Mouse (Mus musculus) midbrain, embryonic 14.5 days (tissue): ENCODE measurements around the gene Dab1. TPM values are rescaled to one million over a fixed set of nuclear protein-coding genes. Genes with fewer than 3 reads are reported as not detected.

ENCODE experiments used
- ATAC-seq: fragments of 200-750 bp; cut with Nextera tagmentation; 2 replicates; pipeline ENCODE4 v1.8.0; 2017; ENCODE audit warnings: moderate number of reproducible peaks, moderate library complexity; ENCODE audit not compliant: low FRiP score, low TSS enrichment
- DNase-seq: peaks from one replicate; pipeline ENCODE4 v3.0.0-alpha.2; 2015
- H3K27ac ChIP-seq: fragments of 300-500 bp; sonication (generic); replicated peaks from 2 replicates; pipeline ENCODE4 v1.5.1; 2014; ENCODE audit warnings: mild to moderate bottlenecking, low read depth, low read length, moderate library complexity
- H3K27me3 ChIP-seq: fragments of 300-500 bp; sonication (generic); 2 replicates; pipeline ENCODE4 v1.6.1; 2014; ENCODE audit warnings: low read length, control low read depth, mixed read lengths; ENCODE audit not compliant: control insufficient read depth, insufficient read depth
- H3K36me3 ChIP-seq: fragments of 300-500 bp; sonication (generic); 2 replicates; pipeline ENCODE4 v1.6.1; 2014; ENCODE audit warnings: low read length, control low read depth; ENCODE audit not compliant: control insufficient read depth, insufficient read depth
- H3K4me1 ChIP-seq: fragments of 300-500 bp; sonication (generic); 2 replicates; pipeline ENCODE4 v1.6.1; 2014; ENCODE audit warnings: mild to moderate bottlenecking, antibody characterized with exemption, low read length, control low read depth; ENCODE audit not compliant: control insufficient read depth, insufficient read depth
- H3K4me2 ChIP-seq: fragments of 300-500 bp; sonication (generic); 2 replicates; pipeline ENCODE4 v1.6.1; 2014; ENCODE audit warnings: mild to moderate bottlenecking, low read length, moderate library complexity
- H3K4me3 ChIP-seq: fragments of 300-500 bp; sonication (generic); replicated peaks from 2 replicates; pipeline ENCODE4 v1.5.1; 2014; ENCODE audit warnings: low read depth, low read length
- H3K9ac ChIP-seq: fragments of 300-500 bp; sonication (generic); replicated peaks from 2 replicates; pipeline ENCODE4 v1.6.1; 2014; ENCODE audit warnings: mild to moderate bottlenecking, low read length, moderate library complexity
- H3K9me3 ChIP-seq: fragments of 300-500 bp; sonication (generic); 2 replicates; pipeline ENCODE4 v1.6.1; 2016; ENCODE audit warnings: low read length, control low read depth, mixed read lengths; ENCODE audit not compliant: control insufficient read depth
- WGBS: fragments of 180-500 bp; shearing (Covaris S2); extraction: QIAGEN DNeasy Blood & Tissue Kit; methylation state at CpG from one replicate; pipeline ENCODE4 v1.1.7; 2014; 5-methylcytosine and 5-hydroxymethylcytosine counted together
- polyA plus RNA-seq: library from polyadenylated mRNA; unstranded; fragments of >200 nt; fragmentation: Nextera tagmentation; extraction: Ambion mirVana; gene quantifications from 2 replicates; pipeline ENCODE4 v1.2.1, GENCODE M21; 2014

Dab1 gene
- polyA plus RNA-seq, 1 experiment from 2014 or later, result 146 TPM

DNA sequence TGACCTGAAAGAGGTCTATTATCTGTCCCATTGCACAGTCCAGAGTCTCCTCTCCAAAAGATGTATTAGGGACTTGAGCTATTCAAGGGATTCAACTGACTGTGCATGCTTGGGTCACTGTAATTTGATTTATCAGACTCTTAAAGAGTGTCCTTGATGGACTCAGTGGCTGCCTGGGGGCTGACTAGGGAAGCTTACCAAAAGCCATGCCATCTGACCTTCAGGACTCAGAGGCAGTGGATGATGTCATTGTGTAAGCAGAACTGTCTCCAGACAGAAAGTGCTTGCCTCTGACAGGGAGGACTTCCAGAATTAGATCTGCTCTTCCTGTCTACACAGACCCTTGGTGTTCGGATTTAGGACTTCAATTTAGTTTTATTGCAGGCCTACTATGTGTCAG lies 627.3 kb downstream of the Dab1 start:
- ATAC-seq, result no peak

GRCm38 (mm10) chr4:104249462-104249861 lies 630.3 kb downstream of the Dab1 start:
- Histone ChIP-seq H3K27ac (no peak overlapping the region), H3K36me3 (no peaks in the 10 kb centered on the region), H3K4me3 (no peak overlapping the region), H3K27me3 (no peaks in the 10 kb centered on the region), H3K9ac (no peak overlapping the region), H3K9me3 (no peaks in the 10 kb centered on the region), H3K4me1 (no peaks in the 10 kb centered on the region), H3K4me2 (no peak overlapping the region)
- WGBS, result 75% methylated on average over 6 of the region's 6 CpGs
- no peak for DNase-seq
- no peak for ATAC-seq

More for the DNA sequence above, 627.3 kb downstream of the Dab1 start:
- no peaks in the 10 kb centered on the region for H3K27me3 ChIP-seq
- DNase-seq, result no peak
- H3K4me3 ChIP-seq, result no peak overlapping the region
- H3K36me3 ChIP-seq, result no peaks in the 10 kb centered on the region
- no peak overlapping the region for H3K27ac ChIP-seq
- no peaks in the 10 kb centered on the region for H3K4me1 ChIP-seq
- no peak overlapping the region for H3K4me2 ChIP-seq
- 68% methylated on average over 1 of the region's 1 CpGs for WGBS
- no peaks in the 10 kb centered on the region for H3K9me3 ChIP-seq
- no peak overlapping the region for H3K9ac ChIP-seq

DNA sequence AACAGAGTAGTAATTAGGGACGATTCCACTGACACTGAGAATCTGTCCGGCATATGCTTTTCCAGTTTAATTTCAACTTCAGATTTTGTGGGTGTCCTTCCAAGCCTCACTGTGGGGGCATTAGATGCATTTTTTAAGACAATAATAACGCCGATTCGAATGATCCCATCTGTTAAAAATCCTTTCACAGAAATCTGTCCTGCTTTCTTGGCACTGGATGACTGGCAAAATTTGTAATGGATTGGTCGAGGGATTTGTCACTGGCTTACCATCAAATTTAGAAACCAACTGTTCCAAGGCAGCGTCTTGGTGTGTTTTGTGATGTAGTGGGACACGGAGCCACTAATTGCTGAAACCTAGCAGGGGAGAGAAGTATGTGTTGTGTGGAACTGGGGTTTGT lies 638.6 kb downstream of the Dab1 start:
- no peaks in the 10 kb centered on the region for H3K36me3 ChIP-seq
- no peaks in the 10 kb centered on the region for H3K9me3 ChIP-seq
- WGBS, result 84% methylated on average over 8 of the region's 8 CpGs
- no peak overlapping the region for H3K4me3 ChIP-seq
- DNase-seq (no peak), ATAC-seq (no peak)
- no peak overlapping the region for H3K9ac ChIP-seq
- no peak overlapping the region for H3K4me2 ChIP-seq
- no peak overlapping the region for H3K27ac ChIP-seq
- H3K4me1 ChIP-seq, result no peaks in the 10 kb centered on the region
- no peaks in the 10 kb centered on the region for H3K27me3 ChIP-seq

GRCm38 (mm10) chr4:104269422-104270172 lies 650.4 kb downstream of the Dab1 start:
- WGBS, result 66% methylated on average over 6 of the region's 6 CpGs
- no peaks in the 10 kb centered on the region for H3K36me3 ChIP-seq
- H3K27me3 ChIP-seq, result no peaks in the 10 kb centered on the region
- H3K9me3 ChIP-seq, result no peaks in the 10 kb centered on the region
- peak overlapping the region; percentile 37; the same call in 1 of the 2 replicates for H3K27ac ChIP-seq
- DNase-seq, result peak; percentile 20
- H3K9ac ChIP-seq, result no peak overlapping the region
- H3K4me1 ChIP-seq, result no peaks in the 10 kb centered on the region; the same call in 1 of the 2 replicates
- no peak overlapping the region for H3K4me2 ChIP-seq
- no peak overlapping the region for H3K4me3 ChIP-seq
- no peak for ATAC-seq

DNA sequence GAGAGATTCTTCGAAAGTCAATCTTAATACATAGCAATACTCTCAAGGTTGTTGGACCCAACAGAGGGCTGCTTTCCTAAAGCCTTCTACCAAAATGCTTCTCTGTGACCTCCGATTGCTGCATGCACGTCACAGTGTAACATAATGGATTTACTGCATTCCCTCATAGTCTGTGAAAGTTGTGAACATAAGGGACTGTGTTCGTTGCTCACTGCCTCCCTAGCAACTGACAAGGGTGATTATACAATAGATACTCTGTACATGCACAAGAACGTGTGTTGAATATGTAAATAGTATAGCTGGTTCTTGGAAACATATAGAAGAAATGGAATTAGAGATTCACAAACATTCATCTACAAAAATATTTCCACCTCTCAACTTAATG lies 651.0 kb downstream of the Dab1 start:
- H3K36me3 ChIP-seq, result no peaks in the 10 kb centered on the region
- H3K9me3 ChIP-seq, result no peaks in the 10 kb centered on the region
- H3K4me3 ChIP-seq, result no peak overlapping the region
- H3K27me3 ChIP-seq, result no peaks in the 10 kb centered on the region
- no peak overlapping the region for H3K27ac ChIP-seq
- no peak overlapping the region for H3K9ac ChIP-seq
- no peak for ATAC-seq
- peak; percentile 51 for DNase-seq
- no peaks in the 10 kb centered on the region; the same call in 1 of the 2 replicates for H3K4me1 ChIP-seq
- WGBS, result 54% methylated on average over 5 of the region's 5 CpGs
- H3K4me2 ChIP-seq, result no peak overlapping the region

- H3K4me3 ChIP-seq, result no peak overlapping the region
- no peak for ATAC-seq
- no peaks in the 10 kb centered on the region for H3K27me3 ChIP-seq
- no peaks in the 10 kb centered on the region for H3K4me1 ChIP-seq
- no peak overlapping the region for H3K27ac ChIP-seq
- no peak overlapping the region for H3K4me2 ChIP-seq
- 100% methylated on average over 1 of the region's 1 CpGs for WGBS
- no peaks in the 10 kb centered on the region for H3K36me3 ChIP-seq
- H3K9me3 ChIP-seq, result no peaks in the 10 kb centered on the region
- no peak overlapping the region for H3K9ac ChIP-seq
- no peak for DNase-seq
These were observed 656.1 kb downstream of the Dab1 start for GRCm38 (mm10) chr4:104275260-104275659.

DNA sequence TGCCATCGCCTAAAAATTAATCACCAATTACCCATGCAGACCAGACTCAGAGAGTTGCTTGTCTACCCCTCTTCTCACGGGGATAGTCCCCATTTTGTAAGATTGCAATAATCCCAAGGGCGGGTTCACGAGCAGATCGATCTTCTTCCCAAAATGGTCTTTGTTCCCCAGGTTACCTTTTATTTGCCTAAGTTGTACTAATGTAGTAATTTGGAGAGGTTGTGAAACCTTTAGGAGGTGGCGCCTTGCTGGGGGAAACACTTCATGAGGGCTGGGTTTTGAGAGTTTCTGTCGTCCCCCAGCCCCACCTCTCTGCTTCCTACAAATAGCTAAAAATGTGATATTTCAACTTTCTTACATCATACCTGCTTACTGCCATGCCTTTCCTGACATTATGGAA lies 657.8 kb downstream of the Dab1 start:
- Histone ChIP-seq H3K9me3 (no peaks in the 10 kb centered on the region), H3K27me3 (no peaks in the 10 kb centered on the region), H3K27ac (no peak overlapping the region), H3K4me2 (no peak overlapping the region), H3K4me3 (no peak overlapping the region), H3K4me1 (0 out of 2 replicates have a peak, but pooled peaks cover 3% of the 10 kb centered on the region), H3K9ac (no peak overlapping the region), H3K36me3 (no peaks in the 10 kb centered on the region)
- DNase-seq (no peak), ATAC-seq (no peak)
- 92% methylated on average over 7 of the region's 7 CpGs for WGBS

GRCm38 (mm10) chr4:104281518-104281917 lies 662.4 kb downstream of the Dab1 start:
- no peaks in the 10 kb centered on the region for H3K36me3 ChIP-seq
- no peak for DNase-seq
- H3K4me2 ChIP-seq, result no peak overlapping the region
- no peaks in the 10 kb centered on the region for H3K27me3 ChIP-seq
- no peak overlapping the region for H3K4me3 ChIP-seq
- H3K9me3 ChIP-seq, result no peaks in the 10 kb centered on the region
- H3K27ac ChIP-seq, result no peak overlapping the region
- WGBS, result 54% methylated on average over 3 of the region's 3 CpGs
- ATAC-seq, result no peak
- H3K4me1 ChIP-seq, result 0 out of 2 replicates have a peak, but pooled peaks cover 3% of the 10 kb centered on the region
- no peak overlapping the region for H3K9ac ChIP-seq

GRCm38 (mm10) chr4:104283906-104284305 lies 664.7 kb downstream of the Dab1 start:
- 90% methylated on average over 6 of the region's 6 CpGs for WGBS
- ATAC-seq, result no peak
- no peak for DNase-seq
- Histone ChIP-seq H3K9me3 (no peaks in the 10 kb centered on the region), H3K36me3 (no peaks in the 10 kb centered on the region), H3K27me3 (no peaks in the 10 kb centered on the region), H3K4me2 (no peak overlapping the region), H3K27ac (no peak overlapping the region), H3K9ac (no peak overlapping the region), H3K4me1 (0 out of 2 replicates have a peak, but pooled peaks cover 3% of the 10 kb centered on the region), H3K4me3 (no peak overlapping the region)
